Mouse (Mus musculus): ENCODE measurements around the gene Ankib1. TPM values are rescaled to one million over a fixed set of nuclear protein-coding genes. Genes with fewer than 3 reads are reported as not detected.

Ankib1 gene
- polyA plus RNA-seq, 1 experiment from 2014 or later: 10.1 TPM

DNA sequence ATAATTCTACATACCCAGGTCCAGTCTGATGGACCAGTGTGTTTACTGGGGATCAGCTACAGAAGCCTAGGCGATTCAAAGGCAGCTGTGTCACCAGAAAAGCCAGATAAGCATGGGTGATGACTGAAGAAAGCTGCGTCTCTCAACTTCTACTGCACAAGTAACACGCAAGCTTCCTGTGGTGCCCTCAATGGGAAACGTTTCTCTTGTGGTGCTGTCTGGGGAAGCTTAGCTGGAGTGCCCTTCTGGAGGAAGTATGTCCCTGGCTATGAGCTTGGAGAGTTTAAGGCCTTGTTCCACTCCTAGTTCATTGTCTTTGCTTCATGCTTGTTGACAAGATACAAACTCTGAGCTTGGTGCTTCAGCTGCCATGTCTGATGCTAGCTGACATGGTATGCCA, 83.4 kb downstream of the Ankib1 start:
- WGBS: 89% methylated on average over 4 of the region's 4 CpGs
- no peak for ATAC-seq (ENCODE audit: insufficient number of reproducible peaks, low FRiP score, low TSS enrichment, low read depth)
- H3K9me3 ChIP-seq: no peaks in the 10 kb centered on the region
- no peak overlapping the region for H3K4me2 ChIP-seq
- no peak overlapping the region for H3K27ac ChIP-seq
- no peak overlapping the region for H3K4me3 ChIP-seq
- H3K27me3 ChIP-seq: no peaks in the 10 kb centered on the region
- H3K36me3 ChIP-seq: peaks cover 22% of the 10 kb centered on the region
- H3K4me1 ChIP-seq: no peaks in the 10 kb centered on the region
- no peak overlapping the region for H3K9ac ChIP-seq

DNA sequence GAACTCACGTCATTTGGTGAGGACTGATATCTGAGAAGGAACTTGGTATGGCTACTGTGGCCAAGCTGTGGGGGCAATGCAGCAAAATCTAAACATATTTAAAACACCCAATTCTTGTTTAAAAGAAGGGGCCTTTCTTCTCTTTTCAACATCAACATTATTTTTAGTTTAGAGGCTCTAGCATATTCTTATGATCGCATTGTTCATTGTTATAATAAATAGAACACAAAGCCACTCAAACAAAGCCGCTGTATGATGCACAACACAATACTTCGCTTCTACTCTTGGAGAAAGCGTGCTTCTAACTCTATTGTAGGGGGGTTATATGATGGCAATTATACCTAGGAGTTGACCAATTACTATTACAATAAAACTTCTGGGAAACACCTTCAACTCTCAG, 86.9 kb downstream of the Ankib1 start:
- no peak overlapping the region for H3K4me2 ChIP-seq
- no peak overlapping the region for H3K27ac ChIP-seq
- no peaks in the 10 kb centered on the region for H3K4me1 ChIP-seq
- WGBS: 93% methylated on average over 5 of the region's 5 CpGs
- H3K27me3 ChIP-seq: no peaks in the 10 kb centered on the region
- ATAC-seq (ENCODE audit: insufficient number of reproducible peaks, low FRiP score, low TSS enrichment, low read depth): no peak
- H3K4me3 ChIP-seq: no peak overlapping the region
- H3K9me3 ChIP-seq: no peaks in the 10 kb centered on the region
- H3K9ac ChIP-seq: no peak overlapping the region
- peaks cover 23% of the 10 kb centered on the region for H3K36me3 ChIP-seq

DNA sequence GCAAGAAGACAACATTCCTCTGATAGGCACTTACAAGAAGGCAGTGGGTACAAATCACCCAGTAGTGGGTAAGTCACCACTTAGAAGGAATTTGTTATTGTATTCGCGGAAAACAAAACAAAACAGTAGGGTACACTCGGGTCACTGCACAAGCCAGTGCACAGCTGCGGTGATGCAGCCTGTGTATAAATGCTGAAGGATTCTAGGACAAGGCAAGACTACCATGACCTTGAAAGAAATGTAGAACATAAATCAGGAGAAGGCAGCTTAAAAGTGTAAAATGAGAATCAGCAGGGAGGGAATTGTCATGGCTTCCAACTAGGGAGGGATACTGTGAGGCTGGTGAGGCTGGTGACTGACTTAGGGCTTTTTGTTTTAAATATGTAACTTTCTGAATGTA, 100.5 kb downstream of the Ankib1 start:
- Histone ChIP-seq H3K4me1 (no peaks in the 10 kb centered on the region), H3K36me3 (peaks cover 35% of the 10 kb centered on the region), H3K27ac (no peak overlapping the region), H3K4me2 (no peak overlapping the region), H3K9me3 (no peaks in the 10 kb centered on the region), H3K27me3 (no peaks in the 10 kb centered on the region), H3K4me3 (no peak overlapping the region), H3K9ac (no peak overlapping the region)
- no peak for ATAC-seq (ENCODE audit: insufficient number of reproducible peaks, low FRiP score, low TSS enrichment, low read depth)
- WGBS: 95% methylated on average over 4 of the region's 4 CpGs

DNA sequence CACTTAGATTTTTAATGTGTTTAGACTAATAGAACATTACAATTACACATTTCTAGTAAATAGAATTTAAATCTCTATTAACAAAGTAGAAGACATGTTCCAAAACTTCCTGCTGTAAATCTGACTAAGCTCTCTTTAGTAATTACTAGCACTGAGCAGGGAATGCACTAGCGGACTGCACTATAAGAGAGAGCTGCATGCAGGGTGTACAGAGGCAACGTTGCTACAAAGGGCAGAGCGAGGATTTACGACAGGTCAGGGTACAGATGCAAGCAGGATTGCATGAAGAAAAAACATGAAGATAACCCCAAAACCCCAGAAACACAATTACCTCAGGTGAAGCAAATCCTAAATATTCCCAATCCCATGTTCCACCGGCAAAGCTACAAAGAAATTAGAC, 102.7 kb downstream of the Ankib1 start:
- ATAC-seq (ENCODE audit: insufficient number of reproducible peaks, low FRiP score, low TSS enrichment, low read depth): no peak
- Histone ChIP-seq H3K4me3 (no peak overlapping the region), H3K27me3 (no peaks in the 10 kb centered on the region), H3K36me3 (peaks cover 49% of the 10 kb centered on the region), H3K4me1 (no peaks in the 10 kb centered on the region), H3K9me3 (no peaks in the 10 kb centered on the region), H3K4me2 (no peak overlapping the region), H3K9ac (no peak overlapping the region), H3K27ac (no peak overlapping the region)
- WGBS: 92% methylated on average over 5 of the region's 5 CpGs

DNA sequence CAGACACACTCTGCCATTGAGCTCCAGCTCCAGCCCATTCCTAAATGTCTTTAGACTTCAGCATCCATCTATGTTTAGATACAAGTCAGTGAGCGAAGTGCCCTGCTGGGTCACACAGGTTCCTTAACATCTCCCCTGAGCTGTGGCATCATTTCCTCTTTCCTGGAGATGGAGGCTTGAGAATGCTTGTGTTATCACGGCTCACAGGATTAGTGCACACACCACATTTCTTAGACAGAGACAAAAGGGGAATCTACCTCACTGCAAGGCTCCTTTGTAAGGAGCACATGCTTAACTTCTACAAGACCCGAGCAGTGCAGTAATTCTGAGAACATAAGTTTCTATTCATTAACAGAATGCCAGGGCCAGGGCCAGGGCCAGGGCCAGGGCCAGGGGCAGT, 106.7 kb downstream of the Ankib1 start:
- ATAC-seq (ENCODE audit: insufficient number of reproducible peaks, low FRiP score, low TSS enrichment, low read depth): no peak
- no peak overlapping the region for H3K9ac ChIP-seq
- H3K27me3 ChIP-seq: no peaks in the 10 kb centered on the region
- H3K9me3 ChIP-seq: no peaks in the 10 kb centered on the region
- WGBS: 82% methylated on average over 3 of the region's 3 CpGs
- no peak overlapping the region for H3K27ac ChIP-seq
- H3K4me3 ChIP-seq: no peak overlapping the region
- no peak overlapping the region for H3K4me2 ChIP-seq
- no peaks in the 10 kb centered on the region for H3K4me1 ChIP-seq
- peaks cover 70% of the 10 kb centered on the region for H3K36me3 ChIP-seq

DNA sequence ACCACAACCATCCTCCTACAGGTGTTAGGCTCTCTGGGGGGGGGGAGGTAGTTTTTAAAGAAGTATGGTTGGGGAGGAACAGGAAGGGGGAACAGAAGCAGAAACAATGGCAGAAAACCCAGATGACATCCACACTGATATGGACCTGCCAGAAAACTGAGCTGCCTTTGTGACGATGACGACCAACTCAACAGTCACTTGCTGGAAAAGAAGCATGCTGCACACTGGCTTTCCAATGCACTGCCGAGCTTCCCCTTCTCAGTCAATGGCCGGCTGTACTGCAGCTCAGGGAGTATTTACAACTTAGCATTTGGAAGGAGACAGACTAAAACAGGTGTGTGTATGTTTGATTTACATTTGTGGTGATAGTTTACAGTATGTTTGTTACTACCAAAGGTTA, 107.5 kb downstream of the Ankib1 start:
- 83% methylated on average over 4 of the region's 4 CpGs for WGBS
- H3K36me3 ChIP-seq: peaks cover 66% of the 10 kb centered on the region
- no peaks in the 10 kb centered on the region for H3K9me3 ChIP-seq
- no peaks in the 10 kb centered on the region for H3K4me1 ChIP-seq
- no peak overlapping the region for H3K27ac ChIP-seq
- no peaks in the 10 kb centered on the region for H3K27me3 ChIP-seq
- no peak overlapping the region for H3K9ac ChIP-seq
- no peak overlapping the region for H3K4me3 ChIP-seq
- no peak overlapping the region for H3K4me2 ChIP-seq
- ATAC-seq (ENCODE audit: insufficient number of reproducible peaks, low FRiP score, low TSS enrichment, low read depth): no peak

DNA sequence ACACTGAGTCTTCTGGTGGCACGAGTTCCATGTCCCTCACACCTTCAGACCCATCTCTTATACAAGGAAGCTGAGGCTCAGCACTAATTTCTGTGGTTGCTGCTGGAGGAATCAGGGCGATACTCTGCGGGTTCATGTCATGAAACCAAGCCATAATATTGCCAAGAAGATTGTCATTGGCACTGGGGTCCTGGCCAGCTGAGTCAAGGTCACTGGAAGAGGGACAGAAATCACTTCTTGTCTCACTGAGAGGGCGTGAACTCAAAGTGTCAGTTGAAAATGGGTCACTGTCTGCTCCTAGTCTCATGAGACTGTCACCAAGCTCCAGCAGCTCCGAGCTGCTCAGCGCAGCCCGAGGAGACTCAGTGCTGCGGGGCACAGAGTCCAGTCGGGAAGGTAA, 109.8 kb downstream of the Ankib1 start:
- Histone ChIP-seq H3K9ac (no peak overlapping the region), H3K9me3 (no peaks in the 10 kb centered on the region), H3K27me3 (no peaks in the 10 kb centered on the region), H3K4me2 (no peak overlapping the region), H3K4me3 (no peak overlapping the region), H3K4me1 (no peaks in the 10 kb centered on the region), H3K27ac (no peak overlapping the region), H3K36me3 (peaks cover 63% of the 10 kb centered on the region)
- no peak for ATAC-seq (ENCODE audit: insufficient number of reproducible peaks, low FRiP score, low TSS enrichment, low read depth)
- 92% methylated on average over 9 of the region's 9 CpGs for WGBS

DNA sequence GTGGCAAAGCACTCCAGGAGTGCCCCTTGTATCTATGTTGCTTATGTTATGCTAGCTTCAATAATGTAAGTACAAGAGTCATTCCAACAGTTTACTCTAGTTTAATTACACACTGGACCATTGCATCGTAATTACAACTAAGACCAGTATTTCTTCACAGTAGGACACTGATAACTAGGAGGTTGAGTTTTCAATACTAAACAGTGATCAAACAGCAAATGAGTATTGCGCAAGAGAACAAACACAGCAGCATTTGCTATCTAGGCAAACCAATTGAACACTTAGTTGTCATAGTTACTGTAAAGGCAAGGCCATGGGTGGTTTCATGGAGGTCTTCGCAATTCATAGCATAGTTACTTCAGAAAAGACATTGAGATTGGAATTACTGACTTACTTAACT, 111.4 kb downstream of the Ankib1 start:
- Histone ChIP-seq H3K9ac (no peak overlapping the region), H3K27me3 (no peaks in the 10 kb centered on the region), H3K4me1 (no peaks in the 10 kb centered on the region), H3K27ac (no peak overlapping the region), H3K9me3 (no peaks in the 10 kb centered on the region), H3K4me3 (no peak overlapping the region), H3K4me2 (no peak overlapping the region), H3K36me3 (peaks cover 51% of the 10 kb centered on the region)
- 87% methylated on average over 3 of the region's 3 CpGs for WGBS
- no peak for ATAC-seq (ENCODE audit: insufficient number of reproducible peaks, low FRiP score, low TSS enrichment, low read depth)

DNA sequence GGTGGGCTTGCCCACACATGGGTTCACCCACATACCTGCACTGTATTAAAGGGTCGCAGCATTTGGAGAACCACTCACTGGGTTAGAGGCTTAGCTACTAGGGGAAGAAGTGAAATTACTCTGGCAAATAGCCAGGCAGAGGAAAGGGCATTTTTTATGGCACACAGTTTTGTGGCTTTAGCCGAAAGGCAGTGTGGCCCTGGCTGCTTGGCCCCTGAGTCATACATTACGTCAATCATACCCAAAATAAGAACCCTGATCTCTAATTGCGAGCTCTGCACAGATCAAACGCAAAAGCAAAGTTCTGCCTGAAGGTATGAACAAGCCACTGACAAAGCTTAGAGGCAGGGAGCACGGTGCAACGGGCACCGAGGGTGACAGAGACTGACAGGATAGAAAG, 114.4 kb downstream of the Ankib1 start:
- 62% methylated on average over 8 of the region's 8 CpGs for WGBS
- Histone ChIP-seq H3K4me2 (no peak overlapping the region), H3K9me3 (no peaks in the 10 kb centered on the region), H3K27me3 (no peaks in the 10 kb centered on the region), H3K27ac (no peak overlapping the region), H3K9ac (no peak overlapping the region), H3K4me3 (no peak overlapping the region), H3K4me1 (no peaks in the 10 kb centered on the region), H3K36me3 (peaks cover 32% of the 10 kb centered on the region)
- ATAC-seq (ENCODE audit: insufficient number of reproducible peaks, low FRiP score, low TSS enrichment, low read depth): no peak

DNA sequence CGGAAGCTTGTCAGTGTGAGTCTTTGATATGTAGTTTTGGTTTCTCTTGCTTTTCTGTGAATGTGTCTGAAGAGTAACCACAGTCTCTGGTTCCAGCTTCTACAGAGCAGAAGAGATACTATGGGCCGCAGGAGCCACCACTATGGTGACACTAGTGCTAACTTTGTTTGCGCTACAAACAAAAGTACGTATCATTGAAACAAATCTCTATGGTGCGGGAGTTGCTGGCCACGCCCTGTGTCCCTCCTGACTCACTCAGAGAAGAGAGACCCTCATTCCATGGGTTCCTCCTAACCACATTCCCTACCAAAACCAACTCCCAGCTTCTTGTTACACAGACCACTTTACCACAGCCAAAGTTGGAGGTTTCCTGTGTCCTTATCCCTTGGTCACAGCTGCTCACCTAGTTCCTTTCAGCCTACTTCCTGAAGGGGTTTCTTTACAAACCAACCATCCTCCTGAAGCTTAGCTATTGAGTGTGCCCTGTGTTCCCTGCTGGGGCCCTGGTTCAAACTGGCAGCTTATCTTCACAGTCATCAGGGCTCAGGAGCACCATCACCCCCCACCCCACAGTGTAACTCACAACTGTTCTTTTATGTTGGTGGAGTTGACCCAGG, 132.7 kb downstream of the Ankib1 start:
- Histone ChIP-seq H3K4me3 (no peak overlapping the region), H3K27ac (no peak overlapping the region), H3K4me2 (no peak overlapping the region), H3K27me3 (no peaks in the 10 kb centered on the region), H3K4me1 (no peaks in the 10 kb centered on the region; the same call in 1 of the 2 replicates), H3K9ac (no peak overlapping the region), H3K9me3 (no peaks in the 10 kb centered on the region), H3K36me3 (no peaks in the 10 kb centered on the region)
- 88% methylated on average over 6 of the region's 6 CpGs for WGBS
- ATAC-seq (ENCODE audit: insufficient number of reproducible peaks, low FRiP score, low TSS enrichment, low read depth): no peak

DNA sequence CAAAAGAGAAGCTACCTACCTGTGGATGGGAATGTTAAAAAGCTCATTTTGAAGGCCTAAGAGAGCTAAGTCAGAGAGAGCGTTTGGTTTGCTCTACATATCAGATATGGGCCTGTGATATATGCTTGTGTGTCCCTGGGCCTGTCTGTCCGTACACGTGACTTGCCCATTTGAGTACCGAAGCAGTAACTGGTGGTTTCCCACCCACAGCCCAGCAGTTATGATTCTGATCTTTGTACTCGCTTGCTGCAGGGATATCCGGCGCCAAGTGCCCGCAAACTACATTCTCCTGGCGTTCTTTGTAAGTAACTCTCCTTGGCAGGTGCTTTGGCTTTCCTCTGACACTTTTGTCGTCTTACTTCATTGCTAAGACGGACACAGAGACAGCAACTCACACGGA, 136.1 kb downstream of the Ankib1 start:
- H3K36me3 ChIP-seq: no peaks in the 10 kb centered on the region
- 46% methylated on average over 12 of the region's 12 CpGs for WGBS
- no peaks in the 10 kb centered on the region; the same call in 1 of the 2 replicates for H3K4me1 ChIP-seq
- no peak overlapping the region for H3K4me3 ChIP-seq
- no peak overlapping the region for H3K9ac ChIP-seq
- no peak overlapping the region; the same call in 1 of the 2 replicates for H3K4me2 ChIP-seq
- H3K9me3 ChIP-seq: no peaks in the 10 kb centered on the region
- no peak overlapping the region for H3K27ac ChIP-seq
- ATAC-seq (ENCODE audit: insufficient number of reproducible peaks, low FRiP score, low TSS enrichment, low read depth): no peak
- no peaks in the 10 kb centered on the region for H3K27me3 ChIP-seq

DNA sequence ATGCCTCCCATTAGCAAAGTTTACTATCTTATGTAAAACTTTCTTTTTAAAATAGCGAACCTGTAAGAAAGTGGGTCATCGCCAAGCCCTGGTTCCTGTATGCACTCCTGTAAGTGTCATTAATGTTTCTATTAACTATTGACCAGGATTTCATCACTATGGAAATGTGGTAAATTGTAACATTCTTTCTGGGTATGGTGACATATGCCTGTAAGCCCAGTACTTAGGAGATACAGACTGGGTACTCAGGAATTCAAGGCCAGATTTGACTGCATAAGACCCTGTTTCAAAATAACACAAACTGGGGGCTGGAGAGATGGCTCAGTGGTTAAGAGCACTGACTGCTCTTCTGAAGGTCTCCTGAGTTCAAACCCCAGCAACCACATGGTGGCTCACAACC, 137.5 kb downstream of the Ankib1 start:
- 90% methylated on average over 2 of the region's 2 CpGs for WGBS
- Histone ChIP-seq H3K4me1 (no peaks in the 10 kb centered on the region; the same call in 1 of the 2 replicates), H3K9me3 (no peaks in the 10 kb centered on the region), H3K36me3 (no peaks in the 10 kb centered on the region), H3K4me2 (no peak overlapping the region), H3K9ac (no peak overlapping the region), H3K4me3 (no peak overlapping the region), H3K27ac (no peak overlapping the region), H3K27me3 (no peaks in the 10 kb centered on the region)
- no peak for ATAC-seq (ENCODE audit: insufficient number of reproducible peaks, low FRiP score, low TSS enrichment, low read depth)

DNA sequence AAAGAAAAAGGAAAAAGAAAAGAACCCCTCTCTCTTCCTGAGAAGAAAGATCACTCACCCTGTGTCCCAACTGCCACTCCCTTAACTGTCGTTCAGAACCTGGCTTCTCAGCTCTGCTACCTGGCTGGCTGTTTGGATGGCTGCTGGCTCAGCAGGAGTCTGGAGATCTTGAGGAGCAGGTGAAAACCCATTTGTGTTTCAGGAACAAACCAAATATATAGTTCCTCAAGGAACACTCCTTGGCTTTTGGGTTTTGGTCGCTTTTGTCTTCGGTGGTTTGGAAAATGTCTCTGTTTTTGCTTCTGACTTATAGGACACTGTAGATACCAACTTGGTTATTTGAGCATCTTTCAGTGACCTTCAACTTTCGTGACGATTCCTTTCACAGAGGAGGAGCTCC, 145.6 kb downstream of the Ankib1 start, which contains the start of gene Gatad1:
Gatad1 (minus strand) TSS at position 101 of the 400 bp plus-strand sequence.
- Histone ChIP-seq H3K36me3 (no peaks in the 10 kb centered on the region), H3K4me2 (no peak within 1 kb of the TSS), H3K27me3 (no peaks in the 10 kb centered on the region), H3K9ac (no peak within 1 kb of the TSS), H3K4me1 (no peaks in the 10 kb centered on the region), H3K9me3 (no peaks in the 10 kb centered on the region), H3K27ac (no peak within 1 kb of the TSS), H3K4me3 (no peak within 1 kb of the TSS)
- 73% methylated on average over 5 of the region's 5 CpGs for WGBS
- no peak for ATAC-seq (ENCODE audit: insufficient number of reproducible peaks, low FRiP score, low TSS enrichment, low read depth)
